Mouse (Mus musculus): Measurements from ENCODE around the gene Sorcs1.

The Sorcs1 gene

GRCm38 (mm10) chr19:50677903-50678896 is at the start of gene Sorcs1:
Gene Sorcs1, minus strand, starts transcription at chr19:50678646.
- DNase-seq (ENCODE audit: low spot score): peak; percentile 50

- DNase-seq (ENCODE audit: low spot score): no peak
Observed at GRCm38 (mm10) chr19:50683277-50683676, 4.8 kb upstream of the Sorcs1 start.

- DNase-seq (ENCODE audit: low spot score): no peak
Observed at GRCm38 (mm10) chr19:50678946-50679345, 500 bp upstream of the Sorcs1 start.

- no peak for DNase-seq (ENCODE audit: low spot score)
Observed at GRCm38 (mm10) chr19:50676578-50677524, 1.6 kb downstream of the Sorcs1 start.

- no peak for DNase-seq (ENCODE audit: low spot score)
Observed at GRCm38 (mm10) chr19:50674921-50675320, 3.5 kb downstream of the Sorcs1 start.

GRCm38 (mm10) chr19:50667516-50667915 is 10.9 kb downstream of the Sorcs1 start:
- DNase-seq (ENCODE audit: low spot score): no peak

- no peak for DNase-seq (ENCODE audit: low spot score)
Observed at GRCm38 (mm10) chr19:50664311-50664710, 14.1 kb downstream of the Sorcs1 start.

GRCm38 (mm10) chr19:50659144-50659543 is 19.3 kb downstream of the Sorcs1 start:
- DNase-seq (ENCODE audit: low spot score): peak; percentile 48

GRCm38 (mm10) chr19:50652750-50653149 is 25.7 kb downstream of the Sorcs1 start:
- no peak for DNase-seq (ENCODE audit: low spot score)

GRCm38 (mm10) chr19:50643836-50644235 is 34.6 kb downstream of the Sorcs1 start:
- DNase-seq (ENCODE audit: low spot score): no peak

GRCm38 (mm10) chr19:50642121-50642520 is 36.3 kb downstream of the Sorcs1 start:
- no peak for DNase-seq (ENCODE audit: low spot score)

GRCm38 (mm10) chr19:50640251-50641032 is 38.0 kb downstream of the Sorcs1 start:
- DNase-seq (ENCODE audit: low spot score): no peak

- DNase-seq (ENCODE audit: low spot score): no peak
Observed at GRCm38 (mm10) chr19:50638176-50638575, 40.3 kb downstream of the Sorcs1 start.

GRCm38 (mm10) chr19:50614013-50614412 is 64.4 kb downstream of the Sorcs1 start:
- no peak for DNase-seq (ENCODE audit: low spot score)

GRCm38 (mm10) chr19:50611619-50612018 is 66.8 kb downstream of the Sorcs1 start:
- no peak for DNase-seq (ENCODE audit: low spot score)

- DNase-seq (ENCODE audit: low spot score): peak; percentile 51
Observed at GRCm38 (mm10) chr19:50603882-50604281, 74.6 kb downstream of the Sorcs1 start.

GRCm38 (mm10) chr19:50603380-50603779 is 75.1 kb downstream of the Sorcs1 start:
- no peak for DNase-seq (ENCODE audit: low spot score)

GRCm38 (mm10) chr19:50597300-50597699 is 81.1 kb downstream of the Sorcs1 start:
- DNase-seq (ENCODE audit: low spot score): no peak

GRCm38 (mm10) chr19:50586182-50586581 is 92.3 kb downstream of the Sorcs1 start:
- DNase-seq (ENCODE audit: low spot score): no peak

GRCm38 (mm10) chr19:50582952-50583351 is 95.5 kb downstream of the Sorcs1 start:
- no peak for DNase-seq (ENCODE audit: low spot score)

GRCm38 (mm10) chr19:50569669-50570195 is 108.7 kb downstream of the Sorcs1 start:
- no peak for DNase-seq (ENCODE audit: low spot score)
